Mouse (Mus musculus): ENCODE data around the gene Il34.
A peak's percentile ranks its signal among the peaks of the same experiment; 100 is the strongest.

Il34 gene

DNA sequence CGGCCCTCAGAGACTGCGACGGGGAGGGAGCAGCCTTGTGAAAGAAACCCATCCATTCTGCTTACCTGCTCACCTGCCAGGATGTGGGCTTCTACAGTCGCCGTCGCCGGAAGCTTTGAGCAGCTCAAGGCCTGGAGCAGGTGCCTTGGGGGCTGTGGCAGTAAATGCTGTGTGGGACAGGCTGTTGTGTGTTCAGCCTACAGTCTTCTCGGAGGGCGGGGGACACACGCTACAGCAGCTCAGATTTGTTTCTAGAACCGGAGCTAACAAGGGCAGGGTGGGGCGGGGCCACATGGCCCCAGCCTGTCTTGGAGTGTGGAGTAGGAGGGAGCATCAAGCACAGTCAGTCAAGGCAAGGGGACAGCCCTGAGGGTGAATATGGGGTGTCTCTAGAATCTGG is at the start of gene Il34:
TSS of gene Il34 (minus strand) at position 256 of the 400 bp plus-strand sequence.
- DNase-seq (ENCODE audit: extremely low read depth, low read depth, low spot score), result no peak

DNA sequence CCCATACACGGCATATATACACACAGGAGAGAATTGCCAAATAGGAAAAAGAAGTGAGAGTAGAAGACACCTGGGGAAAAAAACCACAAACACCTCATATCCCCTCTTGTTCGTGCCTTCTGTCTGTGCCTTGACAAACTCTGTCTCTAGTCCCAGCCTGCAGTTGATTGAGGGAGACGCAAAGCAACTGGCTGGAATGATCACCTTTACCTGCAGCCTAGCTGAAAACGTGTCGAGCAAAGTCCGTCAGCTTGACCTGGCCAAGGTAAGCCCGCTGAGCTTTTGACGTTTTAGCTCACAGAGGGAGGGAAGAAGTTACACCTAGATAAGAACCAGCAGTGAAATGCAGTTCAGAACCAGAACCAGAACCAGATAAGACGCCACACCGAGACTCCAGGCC is 45.5 kb upstream of the Il34 start:
- DNase-seq (ENCODE audit: extremely low read depth, low read depth, low spot score), result no peak

DNA sequence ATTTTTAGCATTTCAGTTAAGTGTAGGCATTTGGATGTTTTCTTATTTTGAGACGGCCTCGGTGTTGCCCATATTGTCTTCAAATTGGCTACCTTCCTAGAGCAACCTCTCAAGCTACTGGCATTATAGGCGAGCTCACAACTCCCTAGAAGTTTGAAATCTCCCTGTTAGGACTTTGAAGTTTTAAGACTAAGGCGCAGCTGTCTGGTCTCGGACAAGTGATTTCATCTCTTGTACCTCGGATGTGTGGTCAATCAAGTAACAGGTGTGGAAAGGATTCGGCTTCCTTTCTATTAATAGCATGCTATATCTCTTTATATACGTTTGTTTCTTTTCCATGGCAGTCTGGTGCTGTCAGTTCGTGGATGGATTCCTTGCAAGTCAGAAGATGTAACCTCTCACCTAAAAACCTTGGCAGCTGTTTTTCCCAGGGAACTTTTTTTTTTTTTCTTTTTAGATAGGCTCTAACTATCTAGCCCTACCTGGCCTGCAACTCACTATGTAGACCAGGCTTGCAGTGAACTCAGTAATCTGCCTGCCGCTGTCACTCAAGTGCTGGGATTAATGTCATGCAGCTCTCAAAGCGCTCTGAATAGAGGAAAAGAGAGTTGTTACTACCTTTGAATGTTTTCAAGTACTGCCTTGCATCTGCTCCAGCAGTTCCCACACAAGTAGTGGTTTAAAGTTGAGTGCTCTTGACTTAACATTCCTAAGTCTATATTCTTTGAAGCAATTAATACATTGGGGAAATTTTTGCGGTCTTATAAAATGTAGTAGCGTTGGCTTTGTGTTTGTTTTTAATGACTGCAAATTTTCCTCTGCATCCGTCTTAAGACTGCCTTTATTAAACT is 42.1 kb upstream of the Il34 start:
- DNase-seq (ENCODE audit: extremely low read depth, low read depth, low spot score), result no peak

DNA sequence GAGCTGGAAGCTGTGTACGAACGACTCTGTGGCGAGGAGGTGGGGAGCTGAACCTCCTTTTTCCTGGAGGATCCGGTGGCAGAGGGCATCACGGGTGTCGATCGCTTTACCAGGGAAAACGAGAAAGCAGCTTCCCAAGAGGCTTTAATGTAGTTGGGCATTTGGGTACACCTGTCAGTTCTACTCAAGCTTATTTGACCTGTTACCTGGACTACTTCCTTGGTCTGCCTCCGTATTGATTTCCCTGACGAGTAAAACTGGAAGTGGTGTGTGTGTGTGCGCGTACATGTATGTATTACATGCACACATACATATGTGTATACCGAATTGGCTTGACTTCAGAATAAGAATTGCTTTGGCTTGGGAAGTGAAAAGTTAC is 41.4 kb upstream of the Il34 start:
- DNase-seq (ENCODE audit: extremely low read depth, low read depth, low spot score), result no peak

DNA sequence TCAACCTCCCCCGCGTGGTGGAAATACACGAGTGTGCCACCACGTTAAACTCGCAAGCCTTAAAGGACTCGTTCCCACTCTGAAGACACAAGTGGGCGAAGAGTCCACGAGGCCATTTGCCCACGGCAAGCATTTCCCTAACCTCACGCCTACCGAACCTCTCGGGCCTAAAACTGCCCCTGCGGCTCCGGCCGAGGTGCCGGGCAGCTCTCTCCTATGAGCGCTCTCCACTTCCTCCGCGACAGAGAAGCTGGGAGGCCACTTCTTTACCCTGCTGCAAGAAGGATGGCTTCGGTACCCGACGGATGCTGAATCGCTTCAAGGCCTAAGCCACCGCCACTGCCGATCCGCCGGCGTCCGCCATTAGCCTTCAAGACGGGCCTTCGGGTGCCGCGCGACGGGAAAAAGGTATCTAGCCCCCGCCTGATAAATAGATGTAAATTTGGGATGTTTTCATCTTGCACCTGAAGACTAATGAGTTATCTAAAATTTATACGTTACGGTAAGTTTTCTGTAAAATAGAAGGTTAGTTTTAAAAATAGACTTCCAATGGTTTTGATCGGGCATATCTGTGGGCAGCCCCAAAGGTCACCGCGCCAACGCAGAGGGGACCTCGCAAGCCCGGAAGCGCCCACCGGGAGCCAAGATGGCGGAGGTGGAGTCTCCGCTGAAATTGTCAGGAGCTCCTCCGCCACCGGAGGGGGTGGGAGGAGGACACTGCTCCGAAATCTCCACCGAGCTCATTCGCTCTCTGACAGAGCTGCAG is 40.9 kb upstream of the Il34 start, which contains the start of the genes Cog4 and Sf3b3:
TSS of gene Cog4 (plus strand) at position 196 of the 766 bp plus-strand sequence.
TSS of gene Sf3b3 (minus strand) at position 383 of the 766 bp plus-strand sequence.
- DNase-seq (ENCODE audit: extremely low read depth, low read depth, low spot score), result no peak

DNA sequence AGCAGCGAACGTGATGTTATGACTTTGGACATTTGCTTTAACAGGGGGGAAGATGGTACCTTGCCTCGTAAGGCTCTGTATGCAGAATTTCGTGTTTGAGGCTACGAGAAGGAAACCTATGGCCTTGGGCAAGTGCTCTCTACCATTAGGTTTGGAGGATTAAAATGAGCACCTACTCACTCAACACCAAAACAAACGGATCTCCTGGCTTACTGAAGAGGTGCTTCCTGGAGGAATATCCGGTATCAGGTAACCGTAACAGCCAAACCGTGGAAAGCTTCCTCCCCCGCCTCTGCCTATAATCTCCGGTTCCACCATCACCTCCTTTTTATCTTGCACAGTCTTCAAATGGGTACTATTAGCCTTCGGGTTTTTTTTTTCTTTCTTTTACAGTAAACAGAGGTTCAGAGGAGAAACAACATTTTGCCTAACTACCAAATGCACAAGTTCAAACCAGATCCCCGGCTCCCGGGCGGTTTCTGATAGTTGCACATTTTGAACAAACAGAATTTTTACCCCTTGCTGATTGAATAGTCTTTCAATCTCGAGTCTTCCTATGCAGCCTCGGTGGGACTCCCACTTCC is 40.2 kb upstream of the Il34 start:
- no peak for DNase-seq (ENCODE audit: extremely low read depth, low read depth, low spot score)

DNA sequence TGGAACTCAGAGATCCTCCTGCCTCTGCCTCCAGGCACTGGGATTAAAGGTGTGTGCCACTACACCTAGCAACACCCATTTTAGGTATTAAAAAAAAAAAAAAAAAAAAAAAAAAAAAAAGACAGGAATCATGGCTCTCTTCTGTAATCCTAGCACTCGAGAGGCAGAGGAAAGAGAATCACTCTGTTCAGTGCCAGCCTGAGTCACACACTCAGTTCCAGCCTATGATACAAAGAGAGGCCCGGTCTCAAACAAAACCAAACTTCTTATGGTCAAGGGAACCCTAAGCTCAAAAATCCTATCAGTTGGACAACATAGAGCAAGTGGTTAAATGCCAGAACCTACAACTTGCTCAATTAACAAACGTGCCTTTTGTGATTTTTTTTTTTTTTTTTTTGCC is 39.2 kb upstream of the Il34 start:
- DNase-seq (ENCODE audit: extremely low read depth, low read depth, low spot score), result no peak

DNA sequence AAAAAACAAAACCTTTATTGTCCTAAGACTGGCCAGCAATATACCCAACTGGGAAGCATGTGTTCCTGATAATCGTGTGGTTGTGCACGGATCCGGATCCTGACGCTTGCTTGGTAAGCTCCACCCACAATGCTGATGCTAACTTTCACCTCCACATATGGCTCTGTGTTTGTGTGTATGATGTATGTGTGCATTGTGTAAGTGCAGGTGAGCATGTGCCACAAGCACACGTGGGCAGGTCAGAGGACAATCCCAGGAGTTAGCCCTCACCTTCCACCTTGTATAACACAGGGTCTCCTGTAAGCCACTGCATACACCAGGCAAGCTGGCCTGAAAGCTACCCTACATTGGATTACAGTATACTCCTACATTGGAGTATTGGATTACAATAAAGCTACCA is 37.5 kb upstream of the Il34 start:
- no peak for DNase-seq (ENCODE audit: extremely low read depth, low read depth, low spot score)

DNA sequence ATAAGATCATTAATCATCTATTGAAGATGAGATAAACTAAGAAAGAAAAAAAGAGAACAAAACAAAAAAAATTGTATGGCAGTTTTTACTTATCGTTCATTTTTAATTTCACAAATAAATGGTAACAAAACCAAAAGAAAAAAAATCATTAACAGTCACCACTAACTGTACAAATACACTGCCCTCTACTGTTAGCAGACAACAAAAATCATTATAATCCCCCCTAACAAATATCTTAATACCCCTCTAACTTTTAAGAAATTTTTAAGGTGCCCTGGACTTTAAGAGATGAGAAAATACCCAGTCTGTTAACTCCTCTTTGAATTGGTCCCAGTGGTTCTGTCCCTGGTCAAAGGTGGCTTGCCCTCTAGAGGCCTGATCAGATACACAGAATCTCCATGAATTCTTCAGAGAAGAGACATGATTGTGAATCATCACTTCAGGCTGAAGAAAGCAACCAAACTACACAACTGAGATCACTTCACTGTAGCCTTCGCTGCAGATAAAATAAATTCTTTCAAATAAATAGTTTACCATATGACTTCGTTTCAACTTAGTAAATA is 36.4 kb upstream of the Il34 start:
- no peak for DNase-seq (ENCODE audit: extremely low read depth, low read depth, low spot score)

DNA sequence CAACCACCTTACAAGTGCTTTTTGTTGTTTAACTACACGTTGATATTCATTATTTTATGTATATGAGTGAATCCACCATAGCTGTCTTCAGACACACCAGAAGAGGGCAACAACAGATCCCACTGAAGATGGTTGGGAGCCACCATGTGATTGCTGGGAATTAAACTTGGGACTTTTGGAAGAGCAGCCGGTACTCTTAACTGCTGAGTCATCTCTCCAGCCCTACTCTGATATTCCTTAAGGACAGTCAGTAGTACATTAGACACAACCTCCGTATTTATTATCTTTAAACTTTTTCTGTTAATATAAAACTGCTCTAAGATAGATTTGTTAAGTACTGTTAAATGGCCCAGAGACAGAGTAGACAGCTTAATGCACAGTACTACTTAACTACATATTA is 26.2 kb upstream of the Il34 start:
- no peak for DNase-seq (ENCODE audit: extremely low read depth, low read depth, low spot score)

DNA sequence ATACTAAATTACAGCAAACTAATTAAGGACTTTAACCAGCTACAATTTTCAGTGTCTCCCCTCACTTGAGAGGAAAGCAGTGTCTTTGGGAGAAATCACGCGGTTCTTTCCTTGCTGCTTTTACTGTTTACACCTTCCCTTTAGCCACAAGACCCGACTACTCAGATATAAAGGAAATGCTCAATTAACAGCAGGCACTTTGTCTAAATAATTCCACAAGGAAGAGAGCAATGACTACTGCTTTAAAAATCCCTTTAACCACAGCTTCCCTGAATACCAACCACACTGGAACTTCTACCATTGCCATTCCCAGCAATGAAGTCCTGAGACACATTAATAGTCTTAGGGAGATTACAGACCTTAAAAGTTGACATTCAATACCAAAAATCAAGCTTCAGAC is 22.8 kb upstream of the Il34 start:
- DNase-seq (ENCODE audit: extremely low read depth, low read depth, low spot score), result no peak

DNA sequence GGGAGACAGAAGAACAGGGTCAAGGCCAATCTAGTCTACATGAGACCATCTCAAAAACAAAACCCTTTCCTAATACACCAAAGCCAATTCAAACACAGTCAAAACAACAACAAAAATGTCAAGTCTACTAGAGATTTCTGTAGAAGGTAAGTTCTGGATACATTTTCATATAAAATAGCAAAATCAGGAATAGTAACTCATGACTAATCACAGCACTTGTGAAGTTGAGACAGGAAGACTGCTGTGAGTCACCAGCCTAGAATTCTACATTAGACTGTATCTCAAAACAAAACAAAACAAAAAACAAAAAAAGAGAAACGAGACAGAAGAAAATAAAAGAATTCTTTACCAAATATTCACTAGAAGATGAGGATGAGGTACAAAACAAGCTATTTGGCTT is 19.1 kb upstream of the Il34 start:
- no peak for DNase-seq (ENCODE audit: extremely low read depth, low read depth, low spot score)

DNA sequence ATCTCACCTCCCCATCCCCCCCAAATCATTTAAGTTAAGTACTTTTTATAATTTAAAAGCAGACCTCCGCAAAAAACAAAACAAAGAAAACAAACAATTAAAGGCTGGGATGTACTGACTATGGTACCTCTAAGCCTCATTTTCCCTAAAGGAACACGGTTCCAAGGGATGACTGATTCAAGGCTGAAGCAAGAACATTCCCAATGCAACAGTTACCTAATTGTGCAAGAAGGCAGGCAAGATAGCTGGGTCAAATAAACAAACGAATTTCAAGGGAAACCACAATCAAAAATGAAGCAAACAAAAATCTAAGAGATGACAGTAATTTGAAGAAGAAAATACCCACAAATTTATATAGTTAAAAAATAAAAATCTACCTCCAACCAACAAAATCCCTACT is 16.2 kb upstream of the Il34 start:
- DNase-seq (ENCODE audit: extremely low read depth, low read depth, low spot score), result no peak

DNA sequence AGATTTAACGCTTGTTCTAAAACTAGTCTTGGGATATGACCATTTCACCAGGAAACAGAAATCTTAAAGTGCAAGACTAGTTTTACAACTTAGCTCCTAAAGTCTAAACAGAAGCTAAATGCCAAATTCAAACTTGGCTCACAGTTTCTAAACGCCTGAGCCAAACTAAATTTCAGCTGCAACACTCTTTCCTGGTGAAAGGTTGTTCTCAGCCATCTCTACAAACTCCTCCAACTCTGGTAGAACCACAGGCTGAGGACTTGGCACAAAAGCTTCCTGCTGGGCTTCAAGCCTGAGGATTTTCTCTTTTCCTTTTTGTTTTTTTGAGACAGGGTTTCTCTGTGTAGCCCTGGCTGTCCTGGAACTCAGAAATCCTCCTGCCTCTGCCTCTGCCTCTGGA is 14.5 kb upstream of the Il34 start:
- DNase-seq (ENCODE audit: extremely low read depth, low read depth, low spot score), result peak; percentile 83

DNA sequence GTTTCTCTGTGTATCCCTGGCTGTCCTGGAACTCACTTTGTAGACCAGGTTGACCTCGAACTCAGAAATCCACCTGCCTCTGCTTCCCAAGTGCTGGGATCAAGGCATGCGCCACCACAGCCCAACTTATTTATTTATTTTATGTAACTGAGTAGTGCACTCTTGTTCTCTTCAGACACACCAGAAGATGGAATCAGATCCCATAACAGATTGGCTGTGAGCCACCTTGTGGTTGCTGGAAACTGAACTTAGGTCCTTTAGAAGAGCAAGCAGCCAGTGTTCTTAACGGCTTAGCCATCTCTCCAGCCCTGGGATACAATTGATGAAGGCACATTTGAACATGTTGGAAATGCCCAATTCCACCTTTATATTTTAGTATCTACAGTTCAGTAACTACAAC is 12.9 kb upstream of the Il34 start:
- DNase-seq (ENCODE audit: extremely low read depth, low read depth, low spot score), result peak; percentile 64

DNA sequence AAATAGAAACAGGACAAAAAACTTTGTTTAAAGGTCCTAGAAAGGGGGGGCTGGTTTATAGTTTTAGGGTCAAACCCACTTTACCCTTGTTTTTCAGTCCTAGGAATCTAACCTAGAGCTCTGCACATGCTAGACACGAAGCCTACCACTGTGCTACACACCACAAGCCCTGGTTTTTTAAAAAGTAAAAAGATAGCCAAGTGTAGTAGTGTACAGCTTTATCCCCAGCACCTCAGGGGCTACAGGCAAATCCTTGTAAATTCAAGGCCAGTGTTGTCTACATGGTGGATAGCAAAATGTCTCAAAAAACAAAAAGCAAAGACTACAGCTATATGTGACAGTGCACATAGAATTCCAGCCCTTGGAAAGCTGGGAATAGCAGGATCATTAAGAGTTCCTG is 11.3 kb upstream of the Il34 start:
- no peak for DNase-seq (ENCODE audit: extremely low read depth, low read depth, low spot score)

DNA sequence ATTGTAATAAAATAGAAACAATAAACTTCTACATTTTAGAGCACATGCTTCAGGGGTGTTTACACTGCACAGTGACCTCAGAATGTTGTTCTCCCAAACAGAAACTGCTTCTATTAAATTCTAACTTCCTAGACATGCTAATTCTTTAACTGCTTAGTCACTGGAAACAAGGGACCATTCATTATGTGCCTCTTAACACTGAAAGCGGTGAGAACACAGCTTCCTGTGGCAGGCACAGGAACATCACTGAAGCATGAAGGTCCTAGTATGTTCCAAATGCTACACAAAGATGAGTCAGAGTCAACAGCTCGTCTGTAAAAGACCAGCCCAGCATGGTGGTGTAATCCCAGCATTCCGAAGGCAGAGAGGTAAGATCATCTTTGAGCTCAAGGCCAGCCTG is 9.6 kb upstream of the Il34 start:
- DNase-seq (ENCODE audit: extremely low read depth, low read depth, low spot score), result no peak

DNA sequence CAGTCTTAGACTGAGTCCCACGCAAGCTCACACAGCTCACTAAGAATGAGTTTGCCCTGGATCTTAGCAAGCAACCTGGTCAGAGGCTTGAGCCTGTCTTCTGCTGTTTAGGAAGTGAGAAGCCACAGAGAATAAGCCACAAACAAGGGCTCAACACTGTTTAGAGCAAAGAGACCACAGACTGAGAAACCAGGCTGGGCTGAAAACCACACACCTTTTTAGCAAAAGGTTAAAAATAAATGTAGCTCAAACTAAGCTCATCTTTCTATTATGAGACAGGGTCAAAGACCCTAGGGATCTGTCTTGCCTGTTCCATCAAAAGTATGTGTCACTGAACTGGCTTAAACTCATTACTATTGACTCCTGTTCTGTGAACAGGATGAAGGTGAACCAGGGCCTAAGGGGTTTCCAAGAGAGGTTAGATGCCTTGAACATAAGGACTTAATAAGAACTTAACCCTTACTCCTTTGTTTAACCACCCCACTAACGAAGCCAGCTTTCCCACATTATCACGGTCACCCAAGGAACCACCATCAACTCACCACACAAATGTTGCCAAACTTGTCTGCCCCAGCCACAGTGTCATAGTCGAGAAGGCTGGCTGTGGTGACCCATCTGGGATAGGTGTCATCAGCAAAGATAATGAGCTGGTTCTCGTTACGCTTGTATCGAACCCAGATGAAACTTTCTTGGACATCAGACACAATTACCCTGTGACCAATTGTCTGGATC is 7.5 kb upstream of the Il34 start:
- DNase-seq (ENCODE audit: extremely low read depth, low read depth, low spot score), result no peak

DNA sequence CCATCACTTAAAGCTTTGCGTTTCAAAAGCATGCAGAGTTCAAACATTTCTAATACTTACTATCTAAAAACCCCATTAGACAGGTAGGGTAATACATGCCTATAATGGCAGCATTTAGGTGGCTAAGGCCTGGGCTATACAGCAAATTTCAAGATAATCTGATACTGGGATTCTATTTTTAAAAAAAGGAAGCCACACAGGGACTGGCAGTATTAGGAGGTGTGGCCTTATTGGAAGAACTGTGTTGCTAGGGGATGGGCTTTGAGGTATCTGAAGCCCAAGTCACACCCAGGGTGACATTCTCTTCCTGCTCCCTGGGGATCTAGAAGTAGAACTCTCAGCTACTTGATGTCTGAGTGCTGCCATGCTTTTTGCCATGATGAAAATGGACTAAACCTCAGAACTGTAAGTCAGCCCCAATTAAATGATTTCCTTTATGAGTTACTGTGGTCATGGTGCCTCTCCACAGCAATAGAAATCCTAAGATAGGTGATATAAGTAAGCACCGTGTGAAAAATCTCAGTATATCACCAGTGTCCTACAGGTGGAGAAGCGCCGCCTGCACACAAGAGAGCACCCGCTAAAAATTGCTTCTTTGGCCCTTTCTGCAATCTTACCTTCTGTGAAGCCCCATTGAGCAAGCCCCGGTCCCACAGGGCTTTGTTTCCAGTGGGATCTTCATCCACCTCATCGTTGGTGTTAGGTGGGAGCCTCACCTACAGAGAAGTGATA is 6.8 kb upstream of the Il34 start:
- no peak for DNase-seq (ENCODE audit: extremely low read depth, low read depth, low spot score)

DNA sequence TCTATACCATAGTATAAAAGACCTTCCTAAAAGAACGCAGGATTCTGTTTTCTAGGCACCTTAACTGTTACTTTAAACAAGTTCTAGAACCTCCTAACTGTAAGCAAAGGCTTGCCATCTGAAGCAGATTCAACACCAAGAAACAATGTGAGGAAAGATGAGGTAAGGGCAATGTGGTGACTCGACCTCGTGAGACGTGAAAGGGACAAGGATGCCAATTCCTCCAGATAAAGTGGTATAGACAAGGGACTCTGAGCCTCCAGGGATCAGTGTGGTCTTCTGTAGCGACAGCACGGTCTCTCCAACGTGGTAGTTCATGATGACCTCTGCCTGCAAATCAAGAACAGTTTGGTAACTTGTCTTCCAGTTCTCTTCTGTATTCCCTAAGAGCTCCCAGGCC is 6.1 kb upstream of the Il34 start:
- DNase-seq (ENCODE audit: extremely low read depth, low read depth, low spot score), result no peak

All from fat pad, adult 2 months (tissue).